Mouse (Mus musculus) cerebellum, postnatal 25 days (tissue): ENCODE measurements around the gene Lima1.

ENCODE experiments used
- DNase-seq, 2 experiments: peaks; one replicate each; pipeline ENCODE4 v3.0.0; 2021; ENCODE audit warnings: mixed read lengths in 2 of 2

Lima1 gene

GRCm38 (mm10) chr15:99731678-99732077 is 143.6 kb downstream of the Lima1 start:
- no peak for DNase-seq

- DNase-seq = no peak
Observed at GRCm38 (mm10) chr15:99731167-99731566, 144.1 kb downstream of the Lima1 start.

- DNase-seq = no peak
Observed at GRCm38 (mm10) chr15:99729056-99729783, 146.0 kb downstream of the Lima1 start.
